Mouse (Mus musculus) spleen, adult 2 months (tissue): ENCODE data around the gene 1700011M02Rik.
"Not testable (repeated sequence)": the region's sequence is repeated elsewhere in the genome, so short reads cannot be mapped to it uniquely, and the experiment has no call there.

Experiments used
- CTCF ChIP-seq: fragments of 200-500 bp; IDR thresholded peaks from 2 replicates; pipeline ENCODE4 v1.5.1; 2011; ENCODE audit warnings: mild to moderate bottlenecking, inconsistent platforms; ENCODE audit not compliant: insufficient read depth, insufficient read length, insufficient replicate concordance; ENCODE audit errors: extremely low read depth
- POLR2A ChIP-seq: fragments of 200-500 bp; IDR thresholded peaks from 2 replicates; pipeline ENCODE4 v1.6.1; 2011; ENCODE audit warnings: low read depth, low read length, inconsistent platforms

GRCm38 (mm10) chrX:102950136-102950535 is 41.4 kb downstream of the 1700011M02Rik start:
- not testable (repeated sequence) for TF ChIP-seq CTCF, POLR2A
